Mouse (Mus musculus) myocyte (in vitro differentiated cells): Measurements from ENCODE around the gene Itga8.

Experiments used
- CEBPB ChIP-seq: IDR thresholded peaks from 2 replicates; pipeline ENCODE4 v1.6.1; 2011; ENCODE audit warnings: mild to moderate bottlenecking, moderate library complexity; ENCODE audit not compliant: poor library complexity, insufficient read depth, severe bottlenecking
- E2F4 ChIP-seq: IDR thresholded peaks from one replicate; pipeline ENCODE4 v1.6.1; 2011; ENCODE audit warnings: mild to moderate bottlenecking, control low read depth, moderate library complexity; ENCODE audit not compliant: insufficient read depth
- MAX ChIP-seq: IDR thresholded peaks from one replicate; pipeline ENCODE4 v1.6.1; 2011; ENCODE audit warnings: low read depth, mild to moderate bottlenecking, control low read depth
- MYOD1 ChIP-seq, 3 experiments: IDR thresholded peaks; one replicate each; pipeline ENCODE4 v1.6.1; 2011; ENCODE audit warnings: control low read depth in 2 of 3, low read depth in 2 of 3, mild to moderate bottlenecking in 2 of 3, moderate library complexity in 1 of 3; ENCODE audit not compliant: insufficient read length in 2 of 3, control insufficient read depth in 1 of 3
- MYOG ChIP-seq, 3 experiments: IDR thresholded peaks; one replicate each; pipeline ENCODE4 v1.6.1; 2011; ENCODE audit warnings: control low read depth in 2 of 3, low read depth in 2 of 3, mild to moderate bottlenecking in 2 of 3; ENCODE audit not compliant: insufficient read length in 2 of 3, control insufficient read depth in 1 of 3, insufficient read depth in 1 of 3
- POLR2A ChIP-seq: IDR thresholded peaks from one replicate; pipeline ENCODE4 v1.6.1; 2011; ENCODE audit warnings: low read depth, mild to moderate bottlenecking, control low read depth, moderate library complexity; ENCODE audit not compliant: insufficient read length
- POLR2AphosphoS2 ChIP-seq: IDR thresholded peaks from one replicate; pipeline ENCODE4 v1.6.1; 2011; ENCODE audit warnings: low read depth, control low read depth; ENCODE audit not compliant: insufficient read length
- REST ChIP-seq: IDR thresholded peaks from one replicate; pipeline ENCODE4 v1.6.1; 2011; ENCODE audit warnings: mild to moderate bottlenecking, control low read depth, moderate library complexity; ENCODE audit not compliant: insufficient read depth, insufficient read length
- SRF ChIP-seq: IDR thresholded peaks from one replicate; pipeline ENCODE4 v1.6.1; 2011; ENCODE audit warnings: low read depth; ENCODE audit not compliant: control insufficient read depth, insufficient read length
- TCF12 ChIP-seq: IDR thresholded peaks from one replicate; pipeline ENCODE4 v1.6.1; 2011; ENCODE audit warnings: mild to moderate bottlenecking, control low read depth; ENCODE audit not compliant: poor library complexity, insufficient read depth, severe bottlenecking
- TCF3 ChIP-seq: IDR thresholded peaks from one replicate; pipeline ENCODE4 v1.6.1; 2011; ENCODE audit warnings: low read depth, control low read depth; ENCODE audit not compliant: insufficient read length
- USF1 ChIP-seq: IDR thresholded peaks from one replicate; pipeline ENCODE4 v1.6.1; 2011; ENCODE audit warnings: low read depth, mild to moderate bottlenecking, control low read depth, moderate library complexity

GRCm38 (mm10) chr2:12170221-12170620 lies 131.5 kb downstream of the Itga8 start:
- TF ChIP-seq POLR2A (no peak), CEBPB (no peak), USF1 (no peak), POLR2AphosphoS2 (no peak), MYOD1 (IDR thresholded peaks at IDR 0.05; ENCODE audit: control insufficient read depth in 1 of 3, insufficient read length in 2 of 3, low read depth in 2 of 3) (no peak), MYOG (IDR thresholded peaks at IDR 0.05; ENCODE audit: control insufficient read depth in 1 of 3, insufficient read depth in 1 of 3, insufficient read length in 2 of 3, low read depth in 2 of 3) (no peak), MAX (no peak), E2F4 (no peak), TCF12 (no peak), SRF (no peak), TCF3 (no peak), REST (no peak)
